Mouse (Mus musculus): ENCODE measurements at regions not wholly inside any gene's neighbourhood (a gene's known extent, or its start where the extent isn't known, plus 50 kb on each side); places are given as distances from the start of the nearest gene placed in this dataset.

GRCm38 (mm10) chr1:52330496-52330895 is 97.5 kb upstream of the Gls start:
- TF ChIP-seq MAX (IDR thresholded peaks at IDR 0.05; ENCODE audit: low read depth) (no peak), POLR2A (IDR thresholded peaks at IDR 0.05; ENCODE audit: insufficient read length, low read depth) (no peak), SRF (IDR thresholded peaks at IDR 0.05; ENCODE audit: control insufficient read depth, insufficient read length, low read depth) (no peak), USF1 (IDR thresholded peaks at IDR 0.05; ENCODE audit: low read depth) (no peak), TCF12 (IDR thresholded peaks at IDR 0.05; ENCODE audit: insufficient read depth, poor library complexity, severe bottlenecking) (no peak), POLR2AphosphoS2 (IDR thresholded peaks at IDR 0.05; ENCODE audit: insufficient read length, low read depth) (no peak), MYOD1 (IDR thresholded peaks at IDR 0.05; ENCODE audit: control insufficient read depth in 1 of 3, insufficient read length in 2 of 3, low read depth in 2 of 3) (no peak)
